Mouse (Mus musculus): ENCODE measurements at regions not wholly inside any gene's neighbourhood (a gene's known extent, or its start where the extent isn't known, plus 50 kb on each side); places are given as distances from the start of the nearest gene placed in this dataset.

GRCm38 (mm10) chr8:87417466-87417865 lies 54.9 kb downstream of the Cbln1 start:
- no peak for DNase-seq

GRCm38 (mm10) chr8:87415051-87415630 lies 57.3 kb downstream of the Cbln1 start:
- DNase-seq, result no peak

DNA sequence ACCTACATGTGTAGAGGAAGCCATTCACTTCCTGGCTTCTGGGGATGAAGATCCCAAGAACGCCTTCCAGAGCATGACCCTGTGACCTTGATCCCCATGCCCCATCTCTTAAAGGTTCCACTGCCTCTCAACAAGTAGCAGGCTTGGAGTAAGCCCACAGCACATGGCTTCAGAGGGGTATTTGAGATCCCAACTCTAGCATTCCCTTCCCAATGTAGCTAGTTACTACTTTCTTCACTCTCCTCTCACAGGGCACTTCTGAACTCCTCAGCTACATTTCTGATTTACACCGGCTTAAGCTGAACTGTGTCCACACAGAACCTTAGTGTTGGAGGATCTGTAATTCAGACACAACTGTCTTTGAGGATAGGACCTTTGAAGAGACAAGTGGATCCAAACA lies 83.4 kb downstream of the Cbln1 start:
- DNase-seq, result no peak

GRCm38 (mm10) chr8:87383527-87384206 lies 88.7 kb downstream of the Cbln1 start:
- no peak for DNase-seq

GRCm38 (mm10) chr8:87382311-87382710 lies 90.1 kb downstream of the Cbln1 start:
- no peak for DNase-seq

- no peak for DNase-seq
These were observed 91.6 kb downstream of the Cbln1 start for GRCm38 (mm10) chr8:87380791-87381190.

DNA sequence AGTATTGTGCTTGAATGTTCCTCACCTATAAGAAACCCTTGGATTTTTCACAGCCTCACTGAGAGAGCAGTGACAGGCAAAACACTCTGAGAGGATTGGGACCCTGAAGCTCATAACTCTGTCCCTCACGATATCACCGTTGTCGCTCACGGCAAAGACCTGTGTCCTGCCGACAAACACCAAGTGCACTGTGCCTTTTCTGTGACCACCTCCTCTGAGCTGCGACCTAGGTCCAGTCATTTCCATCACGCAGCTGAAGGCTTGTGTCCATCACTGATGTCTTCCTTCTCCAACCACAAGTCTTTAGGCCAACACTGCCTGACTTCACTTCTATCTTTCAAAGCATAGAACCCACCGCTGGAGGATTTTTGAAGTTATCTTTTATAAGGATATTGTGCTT lies 93.1 kb downstream of the Cbln1 start:
- no peak for DNase-seq

DNA sequence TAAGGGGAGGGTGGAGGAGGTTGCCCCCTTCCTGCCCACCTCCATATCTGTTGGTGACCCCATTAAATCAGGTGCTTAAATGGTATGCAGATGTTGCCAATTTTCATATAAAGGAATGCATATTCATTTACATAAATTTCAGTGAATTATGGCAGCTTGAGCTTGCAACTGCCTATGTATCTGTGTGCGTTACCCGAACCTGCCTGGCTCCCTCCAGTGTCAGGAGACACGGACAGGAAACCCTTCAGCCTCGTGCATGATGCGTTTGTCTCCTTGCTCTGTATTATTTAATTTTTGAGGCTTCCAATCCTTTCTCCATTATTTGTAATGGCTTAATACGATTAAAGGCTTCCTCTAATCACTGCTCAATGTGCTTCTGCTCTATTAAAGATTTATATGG lies 98.4 kb downstream of the Cbln1 start:
- DNase-seq, result no peak

DNA sequence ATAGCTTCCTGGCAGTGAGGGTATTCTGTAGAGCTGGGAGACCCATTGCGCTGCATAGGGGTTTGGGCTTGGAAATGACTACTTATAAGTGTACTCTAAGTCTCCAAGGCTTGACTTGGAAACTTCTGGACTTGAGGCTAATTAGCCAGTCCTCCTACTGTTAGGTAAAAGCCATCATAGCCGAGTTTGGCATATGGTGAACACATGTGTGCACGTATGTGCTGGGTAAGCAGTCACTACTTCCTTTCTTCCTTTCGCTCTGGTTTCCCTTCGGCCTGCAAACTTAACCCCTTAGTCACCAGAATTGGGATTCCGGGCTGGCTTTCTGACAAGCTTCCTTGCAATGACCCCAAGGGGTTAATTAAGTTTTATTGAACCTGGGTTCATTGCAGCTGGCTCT lies 98.9 kb downstream of the Cbln1 start:
- no peak for DNase-seq

DNA sequence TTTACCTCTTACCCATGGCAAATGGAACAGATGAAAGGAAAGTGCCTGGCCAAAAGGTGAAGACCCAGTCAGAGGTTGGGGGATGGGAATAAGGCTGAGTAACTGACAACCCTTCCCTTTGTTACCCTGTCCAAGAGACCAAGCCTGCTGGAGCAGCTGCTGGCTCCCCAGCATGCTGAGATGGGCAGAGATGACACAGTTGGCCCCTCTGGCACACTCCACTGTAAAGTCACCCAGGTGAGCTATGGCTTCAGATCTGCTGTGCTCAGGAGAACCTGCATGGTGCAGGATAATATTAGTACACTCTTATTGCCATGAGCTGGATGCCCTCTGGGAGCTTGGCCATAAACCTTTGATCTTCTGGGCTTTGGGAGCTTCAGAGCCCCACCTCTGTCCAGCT lies 100.3 kb downstream of the Cbln1 start:
- DNase-seq, result no peak

- DNase-seq, result no peak
These were observed 102.2 kb downstream of the Cbln1 start for GRCm38 (mm10) chr8:87370194-87370593.

- no peak for DNase-seq
These were observed 121.9 kb downstream of the Cbln1 start for GRCm38 (mm10) chr8:87350471-87350870.

- DNase-seq, result no peak
These were observed 122.6 kb downstream of the Cbln1 start for GRCm38 (mm10) chr8:87349781-87350181.

- DNase-seq, result no peak
These were observed 143.0 kb downstream of the Cbln1 start for GRCm38 (mm10) chr8:87329371-87329770.

DNA sequence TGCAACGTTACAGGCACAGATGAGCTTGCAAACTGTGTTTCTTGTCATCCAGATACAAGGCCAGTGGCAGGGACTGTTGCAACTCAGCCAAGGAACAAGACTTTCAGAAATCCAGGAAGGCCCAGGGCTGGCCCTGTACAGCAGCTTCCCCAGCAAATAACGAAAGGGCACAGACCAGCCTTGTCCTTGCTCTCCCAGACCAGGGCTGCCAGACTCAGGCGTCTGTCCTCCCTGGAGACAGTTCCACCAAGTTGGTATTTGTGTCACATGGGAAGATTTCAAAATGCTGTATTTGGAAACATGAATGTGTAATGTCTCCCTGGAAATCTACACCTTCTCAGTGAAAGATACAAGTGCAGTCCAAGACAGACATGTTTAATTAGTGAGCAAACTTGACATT lies 157.8 kb downstream of the Cbln1 start:
- no peak for DNase-seq

GRCm38 (mm10) chr8:87311282-87311681 lies 161.1 kb downstream of the Cbln1 start:
- DNase-seq, result no peak

DNA sequence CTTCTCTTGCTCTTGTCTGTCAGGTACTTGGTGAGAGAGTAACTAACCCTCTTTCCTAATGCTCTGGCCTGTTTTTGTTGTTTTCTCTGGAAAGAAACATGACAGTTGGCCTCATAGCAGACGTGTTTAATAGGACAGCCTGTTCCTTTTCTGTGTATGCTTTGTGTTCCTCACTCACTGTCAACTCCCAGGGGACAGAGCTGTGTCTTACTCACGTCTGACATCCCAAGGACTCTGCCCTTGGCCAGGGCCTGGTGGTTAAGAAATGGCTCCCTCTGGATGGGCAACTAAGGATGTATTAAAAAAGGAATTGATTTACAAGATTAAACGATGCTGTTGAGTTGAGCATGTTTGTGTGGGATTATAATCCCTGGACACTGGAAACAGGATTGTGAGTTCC lies 164.1 kb downstream of the Cbln1 start:
- no peak for DNase-seq

GRCm38 (mm10) chr8:87305001-87305400 lies 167.4 kb downstream of the Cbln1 start:
- no peak for DNase-seq

DNA sequence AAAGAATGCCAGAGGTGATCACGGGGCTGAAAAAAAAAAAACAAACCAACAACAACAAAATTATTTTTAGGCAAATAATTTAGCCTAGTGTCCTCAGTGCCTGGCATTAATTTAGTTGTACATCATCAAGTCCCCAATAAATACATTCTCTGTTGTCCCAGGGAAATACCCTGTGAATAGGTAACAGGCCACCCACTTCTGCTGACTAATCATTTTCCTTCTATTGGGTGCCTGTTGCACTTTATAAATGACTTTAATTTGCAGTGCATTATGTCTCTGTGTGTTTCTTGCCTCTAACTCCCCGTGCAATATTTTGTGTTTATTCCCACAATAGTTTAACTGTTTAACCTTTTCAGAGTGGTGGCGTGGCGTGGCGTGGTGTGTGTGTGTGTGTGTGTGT lies 168.9 kb downstream of the Cbln1 start:
- no peak for DNase-seq

- DNase-seq, result no peak
These were observed 174.6 kb downstream of the Cbln1 start for GRCm38 (mm10) chr8:87297761-87298160.

GRCm38 (mm10) chr8:87297331-87297730 lies 175.1 kb downstream of the Cbln1 start:
- DNase-seq, result no peak

GRCm38 (mm10) chr8:87286059-87286458 lies 186.3 kb downstream of the Cbln1 start:
- no peak for DNase-seq

- no peak for DNase-seq
These were observed 188.1 kb downstream of the Cbln1 start for GRCm38 (mm10) chr8:87284356-87284755.

GRCm38 (mm10) chr8:87282511-87282910 lies 189.9 kb downstream of the Cbln1 start:
- no peak for DNase-seq

DNA sequence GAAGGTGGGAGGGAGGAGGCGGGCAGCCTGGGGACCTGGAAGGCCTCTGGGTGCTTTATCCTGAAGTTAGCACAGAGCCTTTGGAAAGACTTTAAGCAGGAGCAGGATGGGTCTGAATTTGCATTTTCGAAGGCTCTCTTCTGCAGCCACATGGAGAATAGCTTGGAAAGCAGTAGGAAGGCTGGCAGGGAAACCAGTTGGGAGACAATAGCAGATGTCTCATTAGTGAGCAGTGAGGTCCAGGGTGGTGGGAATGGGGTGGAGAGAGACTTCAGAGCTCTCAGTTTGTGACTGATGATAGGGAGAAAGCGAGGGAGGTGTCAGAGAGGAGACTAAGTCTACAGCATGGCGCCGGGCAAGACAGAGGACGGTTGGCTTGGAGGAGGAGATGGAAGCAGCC lies 199.1 kb downstream of the Cbln1 start:
- DNase-seq, result no peak
